Mouse (Mus musculus): ENCODE measurements around the gene Bhmt. TPM values are rescaled to one million over a fixed set of nuclear protein-coding genes. Genes with fewer than 3 reads are reported as not detected.
A peak's percentile ranks its signal among the peaks of the same experiment; 100 is the strongest.

Gene Bhmt
- polyA plus RNA-seq, 1 experiment = 0.08 TPM

GRCm38 (mm10) chr13:93672371-93672770 lies 34.6 kb upstream of the Bhmt start:
- Histone ChIP-seq H3K27ac (ENCODE audit: insufficient read depth, low read depth, low read length) (no peak overlapping the region), H3K4me1 (ENCODE audit: control insufficient read depth, insufficient read depth, insufficient read length, low read length) (no peaks in the 10 kb centered on the region), H3K27me3 (ENCODE audit: control insufficient read depth, insufficient read depth, low read length) (peaks cover 9% of the 10 kb centered on the region; the same call in 1 of the 2 replicates), H3K36me3 (ENCODE audit: control insufficient read depth, insufficient read depth, low read length) (no peaks in the 10 kb centered on the region), H3K4me3 (ENCODE audit: low read depth, low read length) (no peak overlapping the region)
- WGBS = 69% methylated on average over 4 of the region's 4 CpGs
- TF ChIP-seq CTCF (IDR thresholded peaks at IDR 0.05; ENCODE audit: extremely low read depth, insufficient read length, insufficient replicate concordance, low read depth, low read length) (no peak), POLR2A (IDR thresholded peaks at IDR 0.05; ENCODE audit: low read depth, low read length) (no peak)

GRCm38 (mm10) chr13:93667586-93667985 lies 29.8 kb upstream of the Bhmt start:
- TF ChIP-seq CTCF (IDR thresholded peaks at IDR 0.05; ENCODE audit: extremely low read depth, insufficient read length, insufficient replicate concordance, low read depth, low read length) (no peak), POLR2A (IDR thresholded peaks at IDR 0.05; ENCODE audit: low read depth, low read length) (no peak)
- WGBS = 82% methylated on average over 4 of the region's 4 CpGs
- no peak overlapping the region for H3K27ac ChIP-seq (ENCODE audit: insufficient read depth, low read depth, low read length)
- H3K27me3 ChIP-seq (ENCODE audit: control insufficient read depth, insufficient read depth, low read length) = no peaks in the 10 kb centered on the region
- H3K4me3 ChIP-seq (ENCODE audit: low read depth, low read length) = no peak overlapping the region
- no peaks in the 10 kb centered on the region for H3K36me3 ChIP-seq (ENCODE audit: control insufficient read depth, insufficient read depth, low read length)
- H3K4me1 ChIP-seq (ENCODE audit: control insufficient read depth, insufficient read depth, insufficient read length, low read length) = no peaks in the 10 kb centered on the region

- H3K27me3 ChIP-seq (ENCODE audit: control insufficient read depth, insufficient read depth, low read length) = no peaks in the 10 kb centered on the region
- TF ChIP-seq POLR2A (IDR thresholded peaks at IDR 0.05; ENCODE audit: low read depth, low read length) = no peak
- H3K36me3 ChIP-seq (ENCODE audit: control insufficient read depth, insufficient read depth, low read length) = no peaks in the 10 kb centered on the region
- 82% methylated on average over 5 of the region's 5 CpGs for WGBS
- H3K4me1 ChIP-seq (ENCODE audit: control insufficient read depth, insufficient read depth, insufficient read length, low read length) = no peaks in the 10 kb centered on the region
- H3K27ac ChIP-seq (ENCODE audit: insufficient read depth, low read depth, low read length) = no peak overlapping the region
- no peak overlapping the region for H3K4me3 ChIP-seq (ENCODE audit: low read depth, low read length)
Observed at GRCm38 (mm10) chr13:93657941-93658340, 20.2 kb upstream of the Bhmt start.

- 86% methylated on average over 6 of the region's 6 CpGs for WGBS
- H3K4me3 ChIP-seq (ENCODE audit: low read depth, low read length) = no peak overlapping the region
Observed at GRCm38 (mm10) chr13:93653382-93653781, 15.6 kb upstream of the Bhmt start.

GRCm38 (mm10) chr13:93648387-93649130 lies 10.8 kb upstream of the Bhmt start:
- H3K4me1 ChIP-seq (ENCODE audit: control insufficient read depth, insufficient read depth, insufficient read length, low read length) = no peaks in the 10 kb centered on the region
- no peak overlapping the region for H3K4me3 ChIP-seq (ENCODE audit: low read depth, low read length)
- WGBS = 53% methylated on average over 7 of the region's 7 CpGs
- no peaks in the 10 kb centered on the region for H3K36me3 ChIP-seq (ENCODE audit: control insufficient read depth, insufficient read depth, low read length)
- H3K27me3 ChIP-seq (ENCODE audit: control insufficient read depth, insufficient read depth, low read length) = no peaks in the 10 kb centered on the region
- TF ChIP-seq POLR2A (IDR thresholded peaks at IDR 0.05; ENCODE audit: low read depth, low read length) = no peak
- no peak for TF ChIP-seq CTCF (IDR thresholded peaks at IDR 0.05; ENCODE audit: extremely low read depth, insufficient read length, insufficient replicate concordance, low read depth, low read length)
- H3K27ac ChIP-seq (ENCODE audit: insufficient read depth, low read depth, low read length) = no peak overlapping the region

More at GRCm38 (mm10) chr13:93653382-93653781, 15.6 kb upstream of the Bhmt start:
- Histone ChIP-seq H3K27me3 (ENCODE audit: control insufficient read depth, insufficient read depth, low read length) (no peaks in the 10 kb centered on the region), H3K27ac (ENCODE audit: insufficient read depth, low read depth, low read length) (no peak overlapping the region), H3K4me1 (ENCODE audit: control insufficient read depth, insufficient read depth, insufficient read length, low read length) (no peaks in the 10 kb centered on the region), H3K36me3 (ENCODE audit: control insufficient read depth, insufficient read depth, low read length) (no peaks in the 10 kb centered on the region)
- no peak for TF ChIP-seq CTCF (IDR thresholded peaks at IDR 0.05; ENCODE audit: extremely low read depth, insufficient read length, insufficient replicate concordance, low read depth, low read length)
- TF ChIP-seq POLR2A (IDR thresholded peaks at IDR 0.05; ENCODE audit: low read depth, low read length) = no peak

GRCm38 (mm10) chr13:93639636-93640035 lies 1.9 kb upstream of the Bhmt start:
- WGBS = 53% methylated on average over 4 of the region's 4 CpGs
- H3K36me3 ChIP-seq (ENCODE audit: control insufficient read depth, insufficient read depth, low read length) = no peaks in the 10 kb centered on the region
- peaks cover 8% of the 10 kb centered on the region; the same call in 1 of the 2 replicates for H3K4me1 ChIP-seq (ENCODE audit: control insufficient read depth, insufficient read depth, insufficient read length, low read length)
- no peak overlapping the region for H3K4me3 ChIP-seq (ENCODE audit: low read depth, low read length)
- TF ChIP-seq POLR2A (IDR thresholded peaks at IDR 0.05; ENCODE audit: low read depth, low read length) (no peak), CTCF (IDR thresholded peaks at IDR 0.05; ENCODE audit: extremely low read depth, insufficient read length, insufficient replicate concordance, low read depth, low read length) (no peak)
- H3K27me3 ChIP-seq (ENCODE audit: control insufficient read depth, insufficient read depth, low read length) = no peaks in the 10 kb centered on the region
- peak overlapping the region; percentile 49; the same call in 1 of the 2 replicates for H3K27ac ChIP-seq (ENCODE audit: insufficient read depth, low read depth, low read length)

- TF ChIP-seq POLR2A (IDR thresholded peaks at IDR 0.05; ENCODE audit: low read depth, low read length) = no peak
- TF ChIP-seq CTCF (IDR thresholded peaks at IDR 0.05; ENCODE audit: extremely low read depth, insufficient read length, insufficient replicate concordance, low read depth, low read length) = no peak
- Histone ChIP-seq H3K27ac (ENCODE audit: insufficient read depth, low read depth, low read length) (no peak overlapping the region), H3K4me1 (ENCODE audit: control insufficient read depth, insufficient read depth, insufficient read length, low read length) (peaks cover 8% of the 10 kb centered on the region; the same call in 1 of the 2 replicates), H3K36me3 (ENCODE audit: control insufficient read depth, insufficient read depth, low read length) (no peaks in the 10 kb centered on the region), H3K27me3 (ENCODE audit: control insufficient read depth, insufficient read depth, low read length) (no peaks in the 10 kb centered on the region), H3K4me3 (ENCODE audit: low read depth, low read length) (no peak overlapping the region)
- WGBS = 82% methylated on average over 1 of the region's 1 CpGs
Observed at GRCm38 (mm10) chr13:93636561-93636960, 1.2 kb downstream of the Bhmt start.

Data from small intestine, adult 2 months (tissue).